Mouse (Mus musculus) cerebellum, adult 9-11 months (tissue): ENCODE measurements around the gene Racgap1.

Experiments used
- DNase-seq: peaks from one replicate; pipeline ENCODE4 v3.0.0; 2022

Gene Racgap1

DNA sequence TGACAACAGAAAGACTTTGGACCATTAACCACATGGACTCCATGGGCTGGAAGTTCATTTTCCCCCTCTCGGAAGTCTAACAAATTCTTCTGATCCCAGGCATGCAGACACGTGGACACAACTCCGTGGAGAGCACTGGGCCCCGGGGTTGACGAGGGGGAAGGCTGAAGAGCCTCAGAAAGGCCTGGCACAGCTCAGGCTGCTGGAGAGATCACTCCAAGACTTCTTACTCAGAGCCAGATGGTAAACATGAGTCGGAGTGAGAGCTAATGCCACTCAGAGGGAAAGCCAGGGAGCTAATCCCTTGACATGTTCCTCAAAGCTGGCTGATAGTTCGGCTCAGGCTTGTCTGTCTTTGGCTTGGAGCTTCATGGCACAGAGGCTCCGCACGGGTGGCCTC, 36.2 kb downstream of the Racgap1 start:
- DNase-seq = peak; percentile 56

DNA sequence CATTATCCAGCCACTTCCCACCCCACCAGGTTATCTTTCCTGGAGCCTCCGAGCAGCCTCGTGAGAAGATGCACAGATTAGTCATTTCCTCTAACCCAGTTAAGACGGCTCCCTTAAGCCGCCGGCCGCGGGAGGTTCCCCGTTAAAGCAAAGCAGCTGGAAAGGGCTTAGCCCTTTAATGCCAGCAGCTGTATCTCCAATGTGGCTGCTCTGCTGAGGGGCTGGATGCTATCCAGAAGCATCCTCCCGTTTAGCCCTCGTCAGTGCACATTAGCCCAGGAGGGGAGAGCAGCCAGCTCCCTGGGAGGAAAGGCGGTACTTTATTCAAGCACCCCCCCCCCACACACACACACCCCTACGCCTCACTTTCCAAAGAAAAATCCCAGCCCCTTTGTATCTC, 36.7 kb downstream of the Racgap1 start:
- DNase-seq = peak; percentile 36

DNA sequence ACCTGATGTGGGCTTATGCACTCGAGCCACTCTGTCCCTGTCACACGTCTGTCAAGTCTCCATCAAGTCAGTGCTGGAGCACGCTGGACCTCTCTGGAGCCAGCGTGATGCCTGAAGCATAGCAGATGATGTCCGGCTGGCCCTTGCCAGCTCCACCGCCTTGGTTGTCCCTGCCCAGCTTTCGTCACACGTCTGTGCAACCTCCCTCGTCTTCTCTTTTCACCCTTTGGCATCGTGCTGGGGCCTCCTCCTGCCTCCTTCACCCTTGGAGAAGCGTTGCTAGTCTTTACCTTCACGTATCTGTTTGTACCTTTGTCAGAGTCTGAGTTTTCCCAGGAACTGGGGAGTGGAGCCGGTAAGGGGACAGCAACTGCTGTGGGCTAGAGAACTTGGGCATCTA, 37.2 kb downstream of the Racgap1 start:
- peak; percentile 26 for DNase-seq

DNA sequence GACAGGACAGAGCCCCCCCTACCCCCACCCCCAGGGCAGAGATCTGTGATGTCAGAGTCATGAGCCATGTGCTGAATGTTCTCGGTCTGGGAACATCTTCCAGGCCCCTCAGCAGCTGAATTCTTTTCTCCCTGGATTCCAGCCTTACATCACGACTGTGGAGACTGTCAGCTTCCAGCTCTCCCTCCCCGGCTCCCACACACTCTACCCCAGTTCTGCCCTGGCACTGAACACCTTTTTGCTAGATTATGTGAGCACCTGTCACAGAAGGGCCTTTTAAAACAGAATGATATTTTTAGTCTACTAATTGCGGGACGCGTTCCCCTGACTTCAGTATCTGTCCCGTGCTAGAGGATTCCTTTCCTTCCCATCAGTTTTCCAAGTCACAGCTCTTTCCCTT, 39.9 kb downstream of the Racgap1 start:
- DNase-seq = no peak

DNA sequence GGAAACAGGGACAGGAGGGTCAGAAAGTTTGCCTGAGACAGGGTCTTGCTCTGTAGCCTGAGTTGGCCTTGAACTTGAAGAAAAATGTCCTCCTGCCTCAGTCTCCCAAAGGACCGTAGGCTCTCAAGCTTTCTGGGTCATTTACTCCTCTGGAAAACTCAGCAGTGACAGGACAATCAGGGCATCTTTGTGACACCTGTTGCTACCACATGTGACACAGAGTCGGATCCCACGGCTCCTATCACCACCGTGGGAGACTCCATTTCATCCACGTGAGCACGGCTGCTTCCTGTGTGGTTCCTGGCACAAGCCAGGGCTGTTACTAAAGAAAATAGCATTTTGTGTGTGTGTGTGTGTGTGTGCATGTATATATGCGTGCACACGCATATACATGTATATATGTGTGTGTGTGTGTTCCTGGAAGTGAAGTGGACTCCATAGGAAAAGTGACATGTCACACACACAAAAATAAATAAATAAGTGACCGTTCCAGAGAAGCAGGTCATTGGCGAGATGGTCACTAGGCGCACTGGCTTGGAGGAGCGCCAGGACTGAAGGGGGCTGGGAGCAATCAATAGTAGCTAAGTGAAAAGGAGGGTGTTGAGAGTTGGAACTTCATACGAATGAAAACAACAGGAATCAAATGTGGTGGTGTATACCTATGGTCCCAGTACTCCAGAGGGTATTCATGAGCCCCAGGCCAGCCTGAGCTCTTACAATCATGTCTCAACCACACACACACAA, 42.9 kb downstream of the Racgap1 start:
- peak; percentile 37 for DNase-seq

DNA sequence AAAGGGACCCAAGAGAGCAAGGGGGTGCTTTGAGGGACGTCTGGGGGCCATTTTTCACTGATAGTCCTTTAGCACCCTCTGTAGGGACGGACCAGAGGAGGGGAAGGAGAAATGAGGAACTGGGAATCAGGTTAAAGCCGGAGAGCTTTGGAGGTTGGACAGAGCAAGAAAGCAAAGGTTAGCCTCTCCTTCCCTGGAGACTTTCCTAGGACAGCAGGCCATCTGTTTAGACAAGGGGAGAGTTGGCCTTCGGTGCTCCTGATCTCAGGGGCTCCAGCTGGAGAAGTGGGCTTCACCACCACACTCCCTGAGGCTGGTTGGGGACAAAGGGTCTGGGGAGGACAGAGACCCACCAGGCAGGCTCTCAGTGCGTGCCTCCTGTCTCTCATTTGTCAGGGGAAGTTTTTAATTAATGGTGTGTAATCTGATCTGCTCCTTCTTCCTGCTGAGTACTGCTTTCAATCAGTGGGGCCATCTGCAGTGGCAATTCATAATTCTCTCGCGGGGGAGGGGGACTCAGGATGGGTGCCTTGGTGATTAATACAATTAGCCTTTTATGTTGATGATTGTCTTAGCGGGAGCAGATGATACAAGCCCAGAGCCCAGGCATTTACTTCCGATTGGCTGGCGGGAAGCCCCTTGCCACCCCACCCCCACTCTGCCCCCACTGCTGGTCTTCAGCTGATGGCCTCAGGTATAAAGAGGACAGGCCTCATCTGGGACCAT, 43.9 kb downstream of the Racgap1 start:
- peak; percentile 56 for DNase-seq

DNA sequence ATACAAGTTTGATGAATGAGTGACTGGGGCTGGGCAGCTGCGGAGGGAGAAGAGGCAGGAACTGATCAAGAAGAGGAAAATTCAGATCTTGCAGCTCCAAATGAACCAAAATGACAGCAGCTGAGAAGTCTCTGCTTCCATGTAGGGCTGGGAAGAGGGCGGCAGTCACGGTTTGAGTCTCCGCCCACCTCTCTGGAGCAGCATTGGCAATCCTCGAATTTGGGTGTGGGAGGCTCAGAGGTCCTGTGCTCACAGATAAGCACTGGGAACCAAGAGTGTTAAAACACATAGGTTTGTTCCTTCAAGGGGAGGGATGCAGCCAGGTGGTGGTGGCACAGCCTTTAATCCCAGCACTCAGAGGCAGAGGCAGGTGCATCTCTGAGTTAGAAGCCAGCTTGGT, 44.9 kb downstream of the Racgap1 start:
- peak; percentile 31 for DNase-seq

DNA sequence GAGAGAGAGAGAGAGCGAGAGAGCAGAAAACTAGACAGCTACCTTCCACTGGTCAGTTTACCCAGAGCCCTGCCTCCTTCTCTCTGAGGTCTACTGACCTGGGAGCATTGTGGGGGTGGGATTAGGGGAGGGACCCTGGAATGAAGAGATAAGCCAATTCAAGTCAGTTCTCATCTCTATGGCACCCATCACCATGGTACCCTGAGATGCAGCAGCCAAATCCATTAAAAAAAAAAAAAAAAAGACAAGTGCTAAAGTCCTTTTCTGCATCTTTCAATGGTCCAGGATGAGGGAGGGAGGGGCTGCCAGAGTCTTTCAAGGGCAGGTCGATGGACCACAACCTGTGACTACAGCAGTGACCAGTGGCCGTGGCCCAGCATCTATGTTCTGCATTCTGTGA, 45.9 kb downstream of the Racgap1 start:
- peak; percentile 20 for DNase-seq

DNA sequence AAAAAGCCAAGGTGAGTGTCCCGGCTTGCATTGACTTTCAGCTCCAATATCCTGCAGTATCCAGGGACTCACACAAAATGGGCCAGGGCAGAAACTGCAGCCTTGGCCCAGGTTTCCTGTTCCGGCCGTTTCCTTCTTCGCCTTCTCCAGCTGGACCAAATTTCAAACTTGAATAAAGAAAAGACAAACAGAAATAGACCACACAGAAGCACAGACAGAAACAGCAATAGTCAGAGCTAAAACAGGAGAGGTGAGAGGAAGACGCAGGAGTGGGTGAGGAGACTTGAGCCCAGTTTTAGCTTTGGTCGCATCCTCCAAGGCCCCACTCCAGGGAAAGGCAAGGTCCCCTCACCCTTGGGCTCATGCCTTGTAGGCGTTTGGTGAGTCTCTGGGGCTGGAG, 48.2 kb downstream of the Racgap1 start:
- no peak for DNase-seq

DNA sequence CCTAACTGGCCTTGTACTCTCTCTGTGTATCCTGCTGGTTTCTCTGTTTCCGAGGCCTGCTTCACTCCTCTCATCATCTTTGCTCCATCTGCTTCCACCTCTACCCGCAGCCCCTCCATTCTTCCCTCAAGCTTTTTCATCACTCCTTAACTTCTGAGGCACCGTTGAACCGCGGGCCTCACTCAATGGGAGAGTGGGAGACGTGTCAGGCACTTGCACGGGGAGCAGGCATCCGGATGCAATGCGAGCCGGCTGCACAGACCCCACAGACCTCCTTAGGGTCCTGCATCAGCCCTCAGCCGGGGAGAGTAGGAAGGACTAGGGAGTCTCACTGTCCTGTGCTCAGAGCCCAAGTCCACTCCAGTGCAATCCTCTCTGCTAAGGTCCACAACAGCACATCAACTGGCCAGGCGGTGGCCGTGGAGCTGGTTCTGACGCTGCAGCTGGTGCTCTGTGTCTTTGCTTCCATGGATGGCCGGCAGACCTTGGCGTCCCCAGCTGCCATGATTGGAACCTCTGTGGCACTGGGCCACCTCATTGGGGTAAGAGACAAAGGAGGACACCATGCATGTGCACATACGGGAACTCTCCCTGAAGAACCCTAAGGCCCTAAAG, 49.1 kb downstream of the Racgap1 start:
- DNase-seq = peak; percentile 75

DNA sequence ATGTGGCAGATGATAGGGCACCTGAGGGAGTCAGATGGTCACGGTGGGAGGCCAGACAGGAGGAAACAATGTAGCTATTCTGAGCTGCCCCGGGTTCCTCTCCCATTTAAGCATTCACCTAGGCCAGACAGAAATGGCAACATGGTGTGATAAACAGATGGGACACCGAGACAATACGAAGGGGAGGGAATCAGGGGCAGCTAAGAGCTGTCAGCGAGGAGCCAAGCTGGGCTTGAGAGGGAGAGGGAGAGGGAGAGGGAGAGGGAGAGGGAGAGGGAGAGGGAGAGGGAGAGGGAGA, 49.7 kb downstream of the Racgap1 start:
- DNase-seq = peak; percentile 96

DNA sequence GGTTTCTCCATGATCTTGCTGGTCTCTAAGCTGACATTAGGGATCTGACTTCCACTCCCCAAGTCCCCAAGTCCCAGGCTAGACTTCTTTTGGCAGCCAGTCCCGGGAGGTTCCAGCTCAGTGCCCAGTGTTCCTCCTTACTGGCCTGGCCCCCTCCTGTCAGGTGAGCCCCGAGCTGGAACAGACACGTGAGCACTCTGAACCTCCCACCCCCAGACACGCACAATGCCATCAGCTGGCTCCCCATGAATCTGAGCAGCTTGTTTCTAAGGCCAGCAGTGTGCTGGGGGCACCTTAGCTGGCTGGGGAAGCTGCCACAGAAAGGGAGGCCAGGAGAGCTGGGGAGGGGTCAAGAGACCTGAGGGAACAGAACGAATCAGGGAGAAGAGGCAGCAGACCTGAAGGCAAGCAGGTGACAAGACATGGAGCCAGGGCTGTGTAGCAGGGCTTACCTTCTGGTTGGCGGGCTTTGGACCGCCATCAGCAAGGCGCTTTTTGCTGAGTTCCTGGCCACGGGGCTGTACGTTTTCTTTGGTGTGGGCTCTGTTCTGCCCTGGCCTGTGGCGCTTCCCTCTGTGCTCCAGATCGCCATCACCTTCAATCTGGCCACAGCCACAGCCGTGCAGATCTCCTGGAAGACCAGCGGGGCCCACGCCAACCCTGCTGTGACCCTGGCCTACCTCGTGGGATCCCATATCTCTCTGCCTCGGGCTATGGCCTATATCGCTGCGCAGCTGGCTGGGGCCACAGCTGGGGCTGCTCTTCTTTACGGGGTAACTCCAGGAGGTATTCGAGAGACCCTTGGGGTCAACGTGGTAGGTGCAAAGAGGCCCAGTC, 50.3 kb downstream of the Racgap1 start, which contains the start of gene Aqp6:
Aqp6 (plus strand) TSS at position 415 of the 837 bp plus-strand sequence.
- peak; percentile 92 for DNase-seq

DNA sequence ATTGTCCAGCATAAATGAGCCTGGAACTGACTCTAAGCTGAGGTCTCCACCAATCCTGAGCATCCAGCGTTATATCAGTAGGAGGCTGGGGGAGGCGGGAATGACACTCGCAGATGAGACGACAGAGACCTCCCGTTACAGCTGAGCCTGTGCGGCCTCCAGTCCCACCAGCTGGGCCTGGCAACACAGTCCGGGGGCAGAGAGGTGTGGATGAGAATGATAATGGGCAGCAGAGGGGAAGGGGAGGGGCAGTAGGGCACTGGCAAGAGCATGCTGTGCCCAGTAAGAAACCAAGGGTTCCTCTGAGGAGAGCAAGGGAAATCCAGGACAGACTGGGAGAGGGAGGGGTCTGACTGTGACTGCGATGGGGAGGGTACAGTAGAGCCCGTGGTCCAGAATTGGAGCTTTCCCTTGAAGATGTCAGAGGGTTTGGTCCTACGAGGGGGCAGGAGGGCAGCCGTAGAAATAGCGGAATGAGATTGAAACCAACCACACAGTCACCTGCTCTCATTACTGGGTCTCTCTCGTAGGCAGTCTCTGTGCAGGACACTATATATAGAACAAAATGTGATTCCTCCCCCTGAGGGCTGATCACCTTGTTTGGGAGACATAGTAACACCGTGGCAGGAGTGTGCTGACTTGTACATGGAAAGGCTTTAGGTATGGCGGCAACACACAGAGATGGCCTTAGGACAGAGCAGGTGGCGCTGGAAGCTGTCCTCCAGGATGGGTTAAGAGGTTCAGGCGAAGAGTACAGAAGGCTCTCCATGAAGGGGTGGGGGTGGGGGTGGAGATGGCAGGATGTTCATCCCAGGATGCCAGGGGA, 52.0 kb downstream of the Racgap1 start:
- DNase-seq = peak; percentile 85

DNA sequence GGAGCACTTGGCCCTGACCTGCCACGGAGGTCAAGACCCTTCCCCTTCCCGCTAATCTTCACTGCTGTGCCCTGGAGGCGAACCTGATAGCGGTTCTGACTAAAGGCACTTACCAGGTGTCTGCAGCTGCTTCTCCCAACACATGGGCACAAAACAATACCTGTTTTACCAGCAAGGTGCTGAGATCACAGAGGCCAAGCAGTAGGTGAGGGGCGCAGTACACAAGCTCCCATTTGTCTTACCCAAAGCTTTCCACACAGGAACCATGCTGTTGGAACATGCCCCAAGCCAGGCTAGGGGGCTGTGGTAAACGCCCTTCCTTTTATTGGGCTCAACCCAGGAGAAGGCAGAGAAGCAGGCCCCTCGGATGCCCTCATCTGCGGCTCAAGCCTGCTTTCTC, 53.9 kb downstream of the Racgap1 start:
- peak; percentile 55 for DNase-seq

DNA sequence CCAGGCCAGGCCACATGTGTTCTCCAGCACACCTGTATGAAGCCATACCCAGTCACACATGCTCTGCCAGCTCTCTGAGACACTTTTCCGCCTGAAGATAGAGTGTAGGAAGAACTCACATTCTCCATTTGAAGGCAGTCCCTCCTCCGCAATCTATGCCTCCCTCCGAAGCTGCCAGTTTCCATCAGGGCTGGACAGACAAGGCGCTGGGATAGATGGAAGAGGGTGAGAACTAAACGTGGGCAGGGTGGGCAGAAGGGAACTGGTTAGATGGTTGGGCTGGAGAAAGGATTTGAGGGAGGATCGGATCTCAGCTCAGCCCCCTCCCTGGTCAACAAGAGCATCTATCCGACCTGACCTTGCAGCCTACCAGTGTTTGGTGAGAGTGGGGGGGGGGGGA, 54.6 kb downstream of the Racgap1 start:
- peak; percentile 66 for DNase-seq

DNA sequence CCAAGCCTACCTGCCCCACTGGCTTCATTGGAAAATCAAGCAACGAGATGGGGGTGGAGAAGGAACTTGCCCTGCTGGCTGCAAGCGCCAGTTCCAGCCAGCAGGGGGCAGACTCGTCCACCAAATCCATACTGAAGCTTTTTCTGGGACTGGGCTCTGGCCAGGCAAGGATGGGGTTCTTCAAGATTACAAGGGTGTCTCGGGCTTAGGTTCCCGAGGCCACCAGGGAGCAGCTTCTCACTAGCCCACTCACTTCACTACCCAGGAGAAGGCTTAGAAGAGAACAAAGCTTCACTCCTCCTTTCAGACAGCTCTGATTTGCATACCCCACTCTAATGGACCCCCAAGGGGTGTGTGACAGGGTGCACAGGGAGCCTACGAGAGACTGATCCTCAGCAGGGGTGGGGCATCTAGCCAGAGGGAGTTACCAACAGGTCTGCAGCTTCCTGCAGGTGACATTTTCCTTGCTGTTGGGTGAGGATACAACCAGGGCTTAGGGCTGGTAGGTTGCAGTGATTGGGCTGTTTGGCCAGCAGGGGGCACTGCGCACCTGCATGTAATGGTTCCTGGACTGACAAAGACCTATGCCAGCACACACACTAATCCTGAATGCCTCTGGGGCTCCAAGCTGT, 55.3 kb downstream of the Racgap1 start:
- peak; percentile 96 for DNase-seq

DNA sequence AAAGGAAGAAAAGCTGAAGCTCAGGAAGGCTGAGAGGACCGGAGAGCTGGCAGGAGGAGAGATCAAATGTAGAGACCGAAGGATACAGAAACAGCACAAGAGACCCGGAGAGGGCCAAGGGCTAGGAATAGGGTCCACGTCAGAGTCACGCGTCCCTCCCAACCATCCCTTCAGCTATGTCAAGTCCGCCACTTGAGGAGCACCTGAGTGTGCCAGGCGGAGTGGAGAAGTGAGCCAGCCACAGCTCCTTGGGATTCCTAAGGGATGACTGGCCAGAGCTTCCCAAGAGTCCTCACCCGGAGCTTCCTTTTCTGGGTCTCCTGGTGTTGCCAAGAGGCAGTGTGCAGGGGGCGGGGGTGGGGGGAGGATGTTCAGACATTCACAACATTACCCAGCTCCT, 56.5 kb downstream of the Racgap1 start:
- peak; percentile 53 for DNase-seq

DNA sequence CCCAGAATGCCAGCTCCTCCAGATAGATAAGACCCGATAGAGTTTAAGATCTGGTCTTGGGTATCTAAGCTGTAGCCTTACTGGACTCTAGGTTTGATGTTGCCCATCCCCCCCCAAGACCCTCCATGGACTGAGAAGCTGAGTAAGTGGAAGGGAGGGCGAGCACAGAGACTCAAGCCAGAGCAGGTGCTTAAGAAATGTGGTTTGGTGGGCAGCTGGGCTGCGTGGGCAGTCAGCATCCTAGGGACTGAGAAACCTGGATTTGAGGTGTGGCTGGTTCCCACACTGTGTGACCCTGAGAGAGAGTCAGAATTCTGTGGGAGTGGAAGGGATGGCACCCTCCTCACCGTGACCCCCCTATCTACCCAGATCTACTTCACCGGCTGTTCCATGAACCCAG, 58.6 kb downstream of the Racgap1 start:
- peak; percentile 26 for DNase-seq

DNA sequence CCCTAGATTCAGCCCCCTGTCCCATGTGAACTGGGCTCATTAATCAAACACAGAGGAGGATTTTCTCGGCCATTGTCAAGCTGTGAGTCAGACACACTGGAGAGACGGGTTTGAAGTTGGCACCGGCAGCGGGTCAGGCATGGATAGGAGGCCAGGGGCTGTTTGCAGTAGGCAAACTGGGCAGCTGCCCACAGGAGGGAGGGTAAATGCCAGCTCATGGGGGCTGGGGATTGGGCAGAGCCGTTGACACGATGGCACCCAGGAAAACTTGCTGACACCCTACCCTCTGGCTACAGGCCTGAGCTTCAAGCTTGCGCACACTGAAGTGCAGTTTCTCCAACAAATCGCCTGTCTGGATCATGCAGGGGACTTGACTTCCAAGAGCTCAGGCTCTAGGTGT, 59.3 kb downstream of the Racgap1 start:
- peak; percentile 47 for DNase-seq

DNA sequence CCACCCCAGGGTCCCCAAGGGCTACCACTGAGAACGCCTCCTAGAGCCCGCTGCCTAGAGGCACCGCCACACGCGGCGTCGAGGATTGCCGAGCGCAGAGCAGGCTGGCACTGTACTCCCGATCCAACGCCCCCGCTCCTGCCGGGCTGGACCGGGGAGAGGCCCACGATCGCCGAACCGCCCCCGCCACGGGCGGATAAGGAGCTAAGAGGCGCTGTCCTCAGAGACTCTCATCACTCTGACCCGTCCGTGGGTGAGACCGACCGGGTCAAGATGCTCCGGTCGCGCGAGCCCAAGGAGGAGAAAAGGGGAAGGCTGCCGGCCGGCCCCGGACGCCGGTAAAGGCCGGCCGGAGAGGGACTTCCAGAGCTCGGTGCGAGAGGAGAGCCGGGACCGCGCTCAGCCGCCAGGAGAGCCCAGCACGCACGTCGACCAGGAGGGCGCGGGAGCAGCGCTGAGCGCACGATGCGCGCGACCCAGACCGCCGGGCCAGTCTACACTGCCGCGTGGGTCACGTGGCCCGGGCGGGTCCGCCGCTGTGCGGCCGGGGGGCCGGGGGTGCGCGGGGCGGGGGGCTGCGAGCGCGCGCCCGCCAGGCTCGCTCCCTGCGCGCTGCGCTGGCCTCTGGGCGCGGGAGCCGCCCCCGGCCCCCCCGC, 60.9 kb downstream of the Racgap1 start, which contains the start of gene Aqp5:
Aqp5 (plus strand) TSS at position 354 of the 656 bp plus-strand sequence.
- peak; percentile 27 for DNase-seq

DNA sequence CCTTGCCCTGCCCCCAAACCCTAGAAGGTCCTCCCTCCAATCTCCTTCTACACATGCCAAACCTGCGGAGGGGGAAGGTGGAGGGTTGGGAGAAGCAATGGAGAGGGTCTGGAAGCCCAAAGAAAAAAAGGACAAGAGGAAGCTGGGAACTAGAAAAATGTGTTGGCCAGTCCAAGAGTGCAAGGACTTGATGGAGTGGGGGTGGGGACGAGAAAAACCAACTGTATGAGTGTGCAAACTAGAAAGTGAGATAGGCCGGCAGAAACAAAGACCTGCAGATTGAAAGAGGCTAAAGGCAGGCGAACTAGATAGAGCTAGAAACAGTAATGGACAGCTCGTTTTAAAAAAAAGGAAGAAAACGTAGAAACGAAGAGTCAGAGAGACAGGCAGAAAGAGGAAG, 61.8 kb downstream of the Racgap1 start:
- no peak for DNase-seq
